Mouse (Mus musculus) hindbrain, embryonic 13.5 days (tissue): ENCODE measurements at regions not wholly inside any gene's neighbourhood (a gene's known extent, or its start where the extent isn't known, plus 50 kb on each side); places are given as distances from the start of the nearest gene placed in this dataset.

Source experiments
- ATAC-seq: fragments of 200-750 bp; cut with Nextera tagmentation; 2 replicates; pipeline ENCODE4 v1.8.0; 2017; ENCODE audit warnings: moderate TSS enrichment; ENCODE audit not compliant: low FRiP score
- H3K27ac ChIP-seq: fragments of 300-500 bp; sonication (generic); 2 replicates; pipeline ENCODE4 v1.5.1; 2015; ENCODE audit warnings: inconsistent platforms, mild to moderate bottlenecking, moderate library complexity
- H3K27me3 ChIP-seq: fragments of 300-500 bp; sonication (generic); 2 replicates; pipeline ENCODE4 v1.6.1; 2015; ENCODE audit warnings: mild to moderate bottlenecking, inconsistent platforms
- H3K36me3 ChIP-seq: fragments of 300-500 bp; sonication (generic); 2 replicates; pipeline ENCODE4 v1.6.1; 2015; ENCODE audit warnings: mild to moderate bottlenecking, inconsistent platforms
- H3K4me1 ChIP-seq: fragments of 300-500 bp; sonication (generic); replicated peaks from 2 replicates; pipeline ENCODE4 v1.6.1; 2015; ENCODE audit warnings: inconsistent platforms
- H3K4me2 ChIP-seq: fragments of 300-500 bp; sonication (generic); 2 replicates; pipeline ENCODE4 v1.6.1; 2015; ENCODE audit warnings: inconsistent platforms, mild to moderate bottlenecking, moderate library complexity
- H3K4me3 ChIP-seq: fragments of 300-500 bp; sonication (generic); 2 replicates; pipeline ENCODE4 v1.5.1; 2015; ENCODE audit warnings: mild to moderate bottlenecking, inconsistent platforms
- H3K9ac ChIP-seq: fragments of 300-500 bp; sonication (generic); 2 replicates; pipeline ENCODE4 v1.6.1; 2015; ENCODE audit warnings: mild to moderate bottlenecking, inconsistent platforms
- H3K9me3 ChIP-seq: fragments of 300-500 bp; sonication (generic); 2 replicates; pipeline ENCODE4 v1.6.1; 2016; ENCODE audit warnings: inconsistent platforms
- WGBS: fragments of 180-500 bp; shearing (Covaris S2); methylation state at CpG from one replicate; pipeline ENCODE4 v1.1.7; 2015; 5-methylcytosine and 5-hydroxymethylcytosine counted together

DNA sequence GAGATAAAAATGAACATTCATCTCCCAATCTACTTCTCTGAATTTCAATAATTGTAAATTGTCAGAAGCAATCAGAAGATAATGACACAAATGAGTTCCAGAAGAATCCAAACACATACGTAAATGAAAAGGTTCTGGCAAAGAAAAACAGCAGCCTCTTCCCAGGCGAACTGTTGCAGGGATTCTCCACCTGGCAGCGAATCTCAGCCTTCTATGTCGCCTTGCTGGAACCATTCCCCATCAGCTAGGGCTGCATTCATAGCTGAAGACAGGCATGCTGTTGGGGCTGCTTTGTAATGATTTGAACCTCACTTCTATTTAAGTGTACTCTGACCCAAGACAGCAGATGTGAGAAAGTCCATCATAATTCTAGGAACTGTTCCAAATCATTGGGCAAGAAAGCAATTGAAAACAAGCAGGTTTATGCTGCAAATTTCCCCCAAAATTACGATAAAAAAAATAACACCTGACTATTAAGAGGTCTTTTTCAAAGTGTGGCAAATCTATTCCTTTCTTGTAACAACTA, 387.6 kb downstream of the Adgrl2 start:
- Histone ChIP-seq H3K4me3 (no peak overlapping the region), H3K36me3 (no peaks in the 10 kb centered on the region), H3K4me2 (no peak overlapping the region), H3K9me3 (no peaks in the 10 kb centered on the region), H3K4me1 (no peaks in the 10 kb centered on the region), H3K27ac (no peak overlapping the region), H3K27me3 (no peaks in the 10 kb centered on the region), H3K9ac (no peak overlapping the region)
- WGBS, result 91% methylated on average over 5 of the region's 5 CpGs
- ATAC-seq, result no peak

DNA sequence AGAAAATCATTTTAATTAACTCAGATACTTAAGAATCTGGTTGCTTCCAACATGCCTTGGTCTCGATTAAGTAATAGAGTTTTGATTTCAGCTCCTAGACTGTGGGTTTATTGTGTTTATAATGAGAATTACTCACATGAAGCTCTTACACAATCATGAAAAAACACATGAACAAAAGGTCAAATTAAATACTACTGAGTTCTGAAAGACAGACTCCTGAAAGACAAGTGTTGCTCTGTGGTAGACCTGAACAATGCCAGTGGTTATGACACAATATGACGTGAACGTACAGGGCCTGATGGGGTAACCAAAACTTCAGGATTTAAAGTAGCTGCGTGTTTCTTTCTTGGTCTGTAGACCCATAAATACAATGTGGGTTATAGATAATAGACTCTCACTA, 394.8 kb downstream of the Adgrl2 start:
- no peak overlapping the region for H3K4me2 ChIP-seq
- no peak overlapping the region for H3K9ac ChIP-seq
- no peak overlapping the region for H3K4me3 ChIP-seq
- no peaks in the 10 kb centered on the region for H3K9me3 ChIP-seq
- no peaks in the 10 kb centered on the region for H3K4me1 ChIP-seq
- no peaks in the 10 kb centered on the region for H3K27me3 ChIP-seq
- WGBS, result 88% methylated on average over 4 of the region's 4 CpGs
- no peak for ATAC-seq
- H3K36me3 ChIP-seq, result no peaks in the 10 kb centered on the region
- H3K27ac ChIP-seq, result no peak overlapping the region

DNA sequence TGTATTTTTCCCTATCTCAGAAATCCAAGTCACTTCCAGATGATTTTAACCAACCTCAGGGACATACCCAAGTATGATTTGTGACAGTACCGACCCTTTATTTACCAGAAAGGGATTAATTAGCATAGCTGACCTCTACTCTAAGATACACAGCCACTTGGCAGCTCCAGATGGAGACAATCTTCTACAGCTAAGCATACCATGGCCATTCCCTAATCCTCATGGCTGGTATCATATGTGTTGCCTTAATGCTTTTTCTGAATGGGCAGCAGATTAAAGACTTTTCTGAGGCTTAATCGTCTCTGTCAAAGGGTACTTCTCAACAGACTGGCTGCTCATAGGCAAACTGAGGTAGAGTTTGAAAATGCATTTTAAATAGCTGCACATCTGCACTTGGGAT, 400.8 kb downstream of the Adgrl2 start:
- Histone ChIP-seq H3K4me1 (no peaks in the 10 kb centered on the region), H3K4me2 (no peak overlapping the region), H3K9ac (no peak overlapping the region), H3K27ac (no peak overlapping the region), H3K9me3 (no peaks in the 10 kb centered on the region), H3K4me3 (no peak overlapping the region), H3K27me3 (no peaks in the 10 kb centered on the region), H3K36me3 (no peaks in the 10 kb centered on the region)
- WGBS, result 84% methylated on average over 2 of the region's 2 CpGs
- no peak for ATAC-seq

DNA sequence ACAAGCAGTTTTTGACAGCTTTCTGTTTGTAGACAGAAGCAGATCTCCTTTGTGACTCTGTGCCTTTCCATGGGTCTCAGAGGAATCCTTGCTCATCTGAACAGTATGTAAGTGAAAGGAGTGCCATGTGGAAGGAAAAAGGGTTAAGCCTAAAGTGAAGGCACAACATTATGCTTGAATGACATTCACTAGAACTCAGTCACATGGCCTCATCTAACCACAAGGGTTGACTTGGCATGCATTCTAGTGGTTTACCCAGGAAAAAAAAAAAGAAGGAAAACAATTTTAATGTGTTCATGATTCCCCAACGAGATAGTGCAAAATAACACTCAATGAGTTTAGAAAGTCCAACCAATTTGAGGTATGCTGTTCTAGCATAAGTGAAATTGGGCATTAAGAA, 414.6 kb downstream of the Adgrl2 start:
- no peak overlapping the region for H3K4me2 ChIP-seq
- no peak overlapping the region for H3K27ac ChIP-seq

DNA sequence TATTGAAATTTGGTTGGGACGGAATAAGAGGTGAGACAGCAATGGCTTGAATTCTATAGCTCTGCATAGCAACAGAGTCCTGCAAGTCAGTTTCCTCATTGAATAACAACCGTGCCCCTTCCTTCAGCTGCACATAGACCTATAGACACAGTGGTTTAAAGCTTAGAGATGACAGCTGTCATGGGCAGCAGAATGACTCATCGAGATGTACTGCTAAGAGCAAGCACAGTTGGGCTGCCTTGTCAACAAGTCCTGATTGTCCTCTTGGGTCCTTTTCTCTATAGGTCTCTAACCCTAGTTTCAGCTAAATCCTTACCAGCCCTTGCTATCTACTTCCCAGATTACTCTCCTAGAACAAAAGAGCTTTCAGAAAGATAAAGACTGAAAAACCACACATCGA, 417.9 kb downstream of the Adgrl2 start:
- Histone ChIP-seq H3K9ac (no peak overlapping the region), H3K36me3 (no peaks in the 10 kb centered on the region), H3K9me3 (no peaks in the 10 kb centered on the region), H3K27ac (no peak overlapping the region), H3K4me3 (no peak overlapping the region), H3K4me2 (no peak overlapping the region), H3K4me1 (no peaks in the 10 kb centered on the region), H3K27me3 (no peaks in the 10 kb centered on the region)
- no peak for ATAC-seq
- WGBS, result 90% methylated on average over 4 of the region's 4 CpGs

More for the DNA sequence above, 414.6 kb downstream of the Adgrl2 start:
- no peak for ATAC-seq
- H3K4me3 ChIP-seq, result no peak overlapping the region
- no peaks in the 10 kb centered on the region for H3K9me3 ChIP-seq
- H3K36me3 ChIP-seq, result no peaks in the 10 kb centered on the region
- H3K9ac ChIP-seq, result no peak overlapping the region
- WGBS, result 78% methylated on average over 1 of the region's 1 CpGs
- H3K4me1 ChIP-seq, result no peaks in the 10 kb centered on the region
- no peaks in the 10 kb centered on the region for H3K27me3 ChIP-seq

DNA sequence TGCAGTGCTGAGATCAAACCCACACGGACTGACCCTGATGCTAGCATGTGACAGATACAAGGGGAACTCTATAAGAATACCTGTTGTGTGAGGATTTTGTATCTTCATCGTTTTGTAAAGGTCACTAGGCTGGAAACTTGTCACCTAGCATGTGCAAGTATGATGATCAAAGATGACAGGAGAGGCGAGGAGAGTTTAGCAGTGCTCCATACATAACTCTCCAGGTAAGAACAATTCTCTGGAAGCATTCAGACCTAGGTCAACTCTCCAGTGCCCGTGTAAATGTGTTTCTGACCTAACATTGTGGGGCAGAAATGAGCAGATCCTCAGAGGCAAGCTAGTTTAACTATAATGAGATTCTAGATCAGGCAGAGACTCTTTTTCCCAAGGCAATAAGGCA, 425.6 kb downstream of the Adgrl2 start:
- H3K9ac ChIP-seq, result no peak overlapping the region
- H3K27me3 ChIP-seq, result no peaks in the 10 kb centered on the region
- H3K4me3 ChIP-seq, result no peak overlapping the region
- ATAC-seq, result no peak
- no peak overlapping the region for H3K27ac ChIP-seq
- no peaks in the 10 kb centered on the region for H3K36me3 ChIP-seq
- H3K9me3 ChIP-seq, result no peaks in the 10 kb centered on the region
- WGBS, result 86% methylated on average over 4 of the region's 4 CpGs
- H3K4me2 ChIP-seq, result no peak overlapping the region
- H3K4me1 ChIP-seq, result no peaks in the 10 kb centered on the region

DNA sequence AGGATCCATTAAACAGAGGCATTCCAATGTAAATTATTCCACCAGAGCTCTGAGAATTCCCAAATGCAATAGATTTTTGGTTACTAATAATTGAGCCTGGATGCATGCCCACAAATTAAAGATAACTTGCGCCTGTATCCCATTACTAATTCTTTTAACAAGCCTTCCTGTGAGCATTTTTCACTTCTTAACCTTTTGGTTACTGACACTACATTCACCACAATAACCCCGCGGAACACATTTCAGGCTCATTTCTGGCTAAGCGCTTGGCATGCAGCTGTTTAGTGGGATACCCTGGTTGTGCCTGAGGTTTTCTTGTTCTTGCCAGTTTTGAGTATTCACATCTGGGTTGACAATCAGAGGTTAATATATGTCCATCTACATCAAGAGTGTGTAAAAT, 429.1 kb downstream of the Adgrl2 start:
- Histone ChIP-seq H3K9me3 (no peaks in the 10 kb centered on the region), H3K4me3 (no peak overlapping the region), H3K4me1 (no peaks in the 10 kb centered on the region), H3K27ac (no peak overlapping the region), H3K4me2 (no peak overlapping the region), H3K27me3 (no peaks in the 10 kb centered on the region), H3K9ac (no peak overlapping the region), H3K36me3 (no peaks in the 10 kb centered on the region)
- no peak for ATAC-seq
- 90% methylated on average over 4 of the region's 4 CpGs for whole genome bisulfite sequencing

DNA sequence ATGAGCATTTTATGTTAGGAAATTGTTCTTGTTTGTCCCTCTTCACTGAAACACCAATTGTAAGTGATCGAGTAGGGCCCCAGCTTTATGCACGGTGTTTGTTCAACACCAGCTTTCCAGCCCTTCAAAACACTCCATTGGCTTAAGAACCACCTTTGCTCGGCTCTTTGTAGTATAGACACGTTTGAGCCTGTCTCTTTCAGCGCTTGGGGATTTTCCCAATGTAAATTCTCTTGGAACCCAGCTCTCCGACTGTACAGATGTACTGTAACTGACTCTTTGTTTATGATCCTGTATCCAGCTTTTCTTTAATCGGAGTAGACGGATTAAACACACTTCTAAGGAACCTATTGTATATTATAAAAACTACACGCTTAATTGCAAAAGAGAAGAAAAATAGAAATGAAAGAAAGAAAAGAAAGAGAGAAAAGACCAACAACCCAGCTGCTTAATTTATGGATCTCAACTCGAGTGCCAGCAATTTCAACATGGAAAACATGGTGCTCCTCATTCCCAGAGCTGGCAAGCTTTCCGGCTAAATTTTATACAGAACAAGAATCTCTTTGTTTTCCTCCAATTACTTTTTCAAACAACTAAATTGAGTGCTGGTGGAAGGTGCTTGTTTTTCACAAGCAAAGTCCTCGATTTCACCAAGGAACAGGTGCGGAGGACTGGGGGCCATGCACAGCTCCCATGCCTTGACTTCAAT, 430.4 kb downstream of the Adgrl2 start:
- Histone ChIP-seq H3K36me3 (no peaks in the 10 kb centered on the region), H3K27ac (no peak overlapping the region), H3K4me2 (no peak overlapping the region), H3K9ac (no peak overlapping the region), H3K4me3 (no peak overlapping the region), H3K27me3 (no peaks in the 10 kb centered on the region), H3K9me3 (no peaks in the 10 kb centered on the region), H3K4me1 (no peaks in the 10 kb centered on the region)
- WGBS, result 82% methylated on average over 13 of the region's 13 CpGs
- no peak for ATAC-seq

DNA sequence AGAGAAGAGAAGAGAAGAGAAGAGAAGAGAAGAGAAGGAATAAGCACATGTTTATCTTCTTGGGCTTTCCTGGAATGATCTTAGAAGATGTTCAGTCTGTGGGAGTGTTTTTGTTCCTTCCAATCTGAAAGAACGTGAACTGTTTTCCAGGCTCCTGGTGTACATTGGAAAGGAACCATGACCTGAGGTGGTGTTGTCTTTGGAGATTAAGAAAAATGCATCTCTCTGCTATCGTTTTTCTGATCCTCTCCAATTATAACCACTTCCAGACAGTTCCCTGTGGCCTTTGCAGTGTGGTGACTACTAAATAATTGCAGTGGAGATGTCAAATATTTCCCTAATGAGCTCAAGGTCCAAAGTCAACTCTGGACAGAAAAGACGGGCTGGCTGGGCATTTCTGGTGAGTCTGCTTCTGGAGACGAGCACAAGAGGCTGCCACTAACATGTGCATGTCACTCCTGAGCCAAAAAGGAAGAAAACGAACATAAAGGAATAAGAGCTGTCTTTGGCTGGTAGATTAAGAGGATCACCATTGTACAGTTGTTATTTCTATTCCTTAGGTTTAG, 431.7 kb downstream of the Adgrl2 start:
- H3K36me3 ChIP-seq, result no peaks in the 10 kb centered on the region
- no peak overlapping the region for H3K4me3 ChIP-seq
- H3K4me1 ChIP-seq, result no peaks in the 10 kb centered on the region
- no peak overlapping the region for H3K9ac ChIP-seq
- no peak overlapping the region for H3K27ac ChIP-seq
- WGBS, result 72% methylated on average over 5 of the region's 5 CpGs
- no peak for ATAC-seq
- H3K9me3 ChIP-seq, result no peaks in the 10 kb centered on the region
- H3K27me3 ChIP-seq, result no peaks in the 10 kb centered on the region
- no peak overlapping the region for H3K4me2 ChIP-seq

DNA sequence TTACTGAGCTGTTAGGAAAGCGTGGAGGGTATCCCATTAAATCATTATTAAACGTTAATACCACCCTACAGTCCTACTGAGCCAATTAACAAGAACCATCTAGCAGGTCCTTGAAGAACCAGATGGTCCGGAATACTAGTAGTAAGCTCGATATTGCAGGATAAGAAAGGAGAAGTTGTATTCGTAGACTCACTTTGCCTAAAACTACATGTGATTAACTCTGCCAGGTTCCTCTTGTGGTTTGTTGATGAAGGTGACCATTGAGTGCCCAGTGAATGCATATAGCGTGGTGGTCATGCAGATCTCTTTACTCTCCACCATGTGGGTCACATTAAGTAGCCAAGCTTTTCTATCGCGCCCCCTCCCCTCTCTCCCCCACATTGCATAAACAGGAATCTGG, 435.0 kb downstream of the Adgrl2 start:
- Histone ChIP-seq H3K4me2 (no peak overlapping the region), H3K4me3 (no peak overlapping the region), H3K36me3 (no peaks in the 10 kb centered on the region), H3K4me1 (no peaks in the 10 kb centered on the region), H3K27ac (no peak overlapping the region), H3K27me3 (no peaks in the 10 kb centered on the region), H3K9me3 (no peaks in the 10 kb centered on the region), H3K9ac (no peak overlapping the region)
- 86% methylated on average over 8 of the region's 8 CpGs for WGBS
- ATAC-seq, result no peak

DNA sequence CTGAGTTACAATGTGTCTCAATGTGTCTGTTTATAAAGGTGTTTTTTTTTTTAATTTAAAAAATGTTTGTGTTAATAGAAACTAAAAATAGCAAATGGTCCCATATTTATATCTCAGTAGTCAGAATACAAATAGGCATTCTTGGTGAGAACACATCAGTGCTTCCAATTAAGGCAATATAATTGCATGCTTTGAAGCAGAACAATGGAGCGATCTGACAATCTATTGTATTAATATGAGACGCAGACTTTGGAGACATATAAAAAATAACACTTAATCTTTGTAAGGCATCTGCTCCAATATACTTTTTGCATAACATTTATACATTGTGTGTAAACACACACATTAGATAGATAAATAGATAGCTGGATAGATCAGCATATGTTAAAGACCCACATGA, 439.6 kb downstream of the Adgrl2 start:
- Histone ChIP-seq H3K36me3 (no peaks in the 10 kb centered on the region), H3K9me3 (no peaks in the 10 kb centered on the region), H3K27me3 (no peaks in the 10 kb centered on the region), H3K4me3 (no peak overlapping the region), H3K27ac (no peak overlapping the region), H3K4me1 (no peaks in the 10 kb centered on the region), H3K4me2 (no peak overlapping the region), H3K9ac (no peak overlapping the region)
- WGBS, result 75% methylated on average over 2 of the region's 2 CpGs
- ATAC-seq, result no peak

DNA sequence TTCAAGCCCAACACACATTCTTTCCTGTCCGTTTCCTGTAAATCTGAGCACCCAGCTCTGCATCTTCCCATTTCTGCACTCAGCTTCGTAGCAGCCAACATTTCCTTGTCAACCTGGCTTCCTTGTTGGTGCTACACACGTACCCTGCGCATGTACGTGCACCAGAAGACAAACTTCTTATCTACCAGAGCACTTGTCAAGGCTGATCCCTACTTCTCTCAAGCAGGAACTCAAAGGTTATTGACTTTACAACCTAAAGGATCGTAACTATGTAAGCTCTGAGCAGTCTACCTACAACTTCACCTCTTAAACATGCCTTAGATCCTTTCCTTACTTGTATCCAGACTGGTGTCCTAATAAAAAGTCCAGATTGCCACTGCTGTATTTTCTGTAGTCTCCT, 445.4 kb downstream of the Adgrl2 start:
- no peak overlapping the region for H3K27ac ChIP-seq
- 95% methylated on average over 6 of the region's 6 CpGs for WGBS
- H3K9me3 ChIP-seq, result no peaks in the 10 kb centered on the region
- H3K4me3 ChIP-seq, result no peak overlapping the region
- ATAC-seq, result no peak
- H3K27me3 ChIP-seq, result no peaks in the 10 kb centered on the region
- H3K9ac ChIP-seq, result no peak overlapping the region
- no peak overlapping the region for H3K4me2 ChIP-seq
- no peaks in the 10 kb centered on the region for H3K36me3 ChIP-seq
- no peaks in the 10 kb centered on the region for H3K4me1 ChIP-seq

DNA sequence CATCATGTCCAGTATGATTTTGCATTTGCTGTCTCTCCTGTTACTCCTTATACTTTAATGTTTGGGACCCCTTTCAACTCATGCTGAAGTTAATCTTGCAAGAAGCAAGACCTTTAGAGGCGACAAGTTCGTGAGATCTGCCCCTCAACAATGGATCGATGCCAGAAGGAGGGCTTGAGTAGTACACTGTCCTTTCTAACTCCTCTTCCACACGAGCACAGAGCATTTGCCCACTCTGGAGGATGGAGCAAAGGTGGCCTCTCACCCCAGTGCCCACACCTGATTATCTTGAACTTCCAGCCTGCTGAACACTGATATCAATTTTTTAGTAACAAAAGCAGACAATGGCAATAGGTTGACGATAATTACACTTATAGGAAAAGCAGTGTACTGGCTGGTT, 448.1 kb downstream of the Adgrl2 start:
- Histone ChIP-seq H3K36me3 (no peaks in the 10 kb centered on the region), H3K9me3 (no peaks in the 10 kb centered on the region), H3K4me1 (no peaks in the 10 kb centered on the region), H3K9ac (no peak overlapping the region), H3K27ac (no peak overlapping the region), H3K4me2 (no peak overlapping the region), H3K27me3 (no peaks in the 10 kb centered on the region), H3K4me3 (no peak overlapping the region)
- no peak for ATAC-seq
- 82% methylated on average over 5 of the region's 5 CpGs for WGBS
